Mouse (Mus musculus) CH12.LX (cell line): ENCODE results near the gene Slain1. TPM values are rescaled to one million over a fixed set of nuclear protein-coding genes. Genes with fewer than 3 reads are reported as not detected.

Experiments used
- DNase-seq: peaks from one replicate; pipeline ENCODE4 v3.0.0-alpha.2; 2013; ENCODE audit errors: extremely low read depth
- H3K27ac ChIP-seq: 2 replicates; pipeline ENCODE4 v1.5.1; 2012; ENCODE audit warnings: low read depth, mild to moderate bottlenecking, control low read depth, moderate library complexity; ENCODE audit not compliant: insufficient read depth
- H3K27me3 ChIP-seq: replicated peaks from 2 replicates; pipeline ENCODE3; 2012; ENCODE audit warnings: inconsistent platforms
- H3K36me3 ChIP-seq, 2 experiments: replicated peaks in 1 of 2; 2 replicates each; pipeline versions ENCODE3 to v1.6.1; 2012; ENCODE audit warnings: inconsistent platforms in 1 of 2, low read length in 1 of 2, mild to moderate bottlenecking in 1 of 2, mixed read lengths in 1 of 2, moderate library complexity in 1 of 2; ENCODE audit not compliant: control insufficient read depth in 1 of 2, insufficient read depth in 1 of 2
- H3K4me1 ChIP-seq, 2 experiments: 2 replicates each; pipeline ENCODE4 v1.6.1; 2012; ENCODE audit warnings: inconsistent platforms in 1 of 2, moderate library complexity in 1 of 2; ENCODE audit not compliant: insufficient read depth in 2 of 2, control insufficient read depth in 1 of 2
- H3K4me2 ChIP-seq: 2 replicates; pipeline ENCODE4 v1.6.1; 2012; ENCODE audit warnings: low read depth, mild to moderate bottlenecking, control low read depth; ENCODE audit not compliant: poor library complexity, insufficient read depth, severe bottlenecking
- H3K4me3 ChIP-seq, 3 experiments: fragments of 150-350 bp in 1 of 3; sonication (generic) in 1 of 3; replicated peaks in 1 of 3; 2 replicates each; pipeline versions ENCODE3 to v1.5.1; 2011 to 2012; ENCODE audit warnings: low read depth in 2 of 3, low read length in 2 of 3, mild to moderate bottlenecking in 2 of 3, moderate library complexity in 2 of 3, control low read depth in 1 of 3, improper control_type of control experiment in 1 of 3, inconsistent platforms in 1 of 3, mixed read lengths in 1 of 3; ENCODE audit not compliant: poor library complexity in 1 of 3
- H3K79me2 ChIP-seq: replicated peaks from 2 replicates; pipeline ENCODE4 v1.6.1; 2012; ENCODE audit warnings: mild to moderate bottlenecking, moderate library complexity; ENCODE audit not compliant: control insufficient read depth, poor library complexity, insufficient read depth, severe bottlenecking; ENCODE audit errors: extremely low read depth
- H3K9ac ChIP-seq: 2 replicates; pipeline ENCODE4 v1.6.1; 2012; ENCODE audit warnings: low read depth, mild to moderate bottlenecking, control low read depth, moderate library complexity; ENCODE audit not compliant: insufficient read depth
- H3K9me3 ChIP-seq: replicated peaks from 2 replicates; pipeline ENCODE3; 2012; ENCODE audit warnings: low read length, inconsistent platforms, mixed read lengths
- E2F4 ChIP-seq: IDR thresholded peaks from 2 replicates; pipeline ENCODE4 v1.6.1; 2011; ENCODE audit warnings: low read depth, low read length, improper control_type of control experiment; ENCODE audit not compliant: insufficient replicate concordance
- ELF1 ChIP-seq: IDR thresholded peaks from 2 replicates; pipeline ENCODE4 v1.6.1; 2014; ENCODE audit warnings: low read depth, mild to moderate bottlenecking, inconsistent platforms, low read length, improper control_type of control experiment
- EP300 ChIP-seq: IDR thresholded peaks from 2 replicates; pipeline ENCODE4 v1.6.1; 2011; ENCODE audit warnings: low read length, improper control_type of control experiment
- ETS1 ChIP-seq: conservative IDR thresholded peaks from 2 replicates; pipeline ENCODE4 v1.6.1; 2012; ENCODE audit warnings: low read depth, mild to moderate bottlenecking, inconsistent platforms, low read length, improper control_type of control experiment, moderate library complexity
- GABPA ChIP-seq: IDR thresholded peaks from 2 replicates; pipeline ENCODE4 v1.6.1; 2012; ENCODE audit warnings: low read depth, low read length, improper control_type of control experiment, inconsistent platforms; ENCODE audit not compliant: insufficient replicate concordance
- HCFC1 ChIP-seq: IDR thresholded peaks from 2 replicates; pipeline ENCODE4 v1.6.1; 2012; ENCODE audit warnings: low read depth, mild to moderate bottlenecking, inconsistent platforms, low read length, improper control_type of control experiment
- IRF4 ChIP-seq: IDR thresholded peaks from 2 replicates; pipeline ENCODE4 v1.6.1; 2014; ENCODE audit warnings: low read depth, mild to moderate bottlenecking, inconsistent platforms, low read length, improper control_type of control experiment
- JUN ChIP-seq: IDR thresholded peaks from 2 replicates; pipeline ENCODE4 v1.6.1; 2011; ENCODE audit warnings: low read depth, mild to moderate bottlenecking, low read length, improper control_type of control experiment, moderate library complexity; ENCODE audit not compliant: insufficient read depth
- KAT2A ChIP-seq: IDR thresholded peaks from 2 replicates; pipeline ENCODE4 v1.6.1; 2012; ENCODE audit warnings: low read length, improper control_type of control experiment, inconsistent platforms; ENCODE audit not compliant: insufficient replicate concordance
- MAX ChIP-seq: IDR thresholded peaks from 2 replicates; pipeline ENCODE4 v1.6.1; 2011; ENCODE audit warnings: low read length, improper control_type of control experiment
- MEF2A ChIP-seq: IDR thresholded peaks from 2 replicates; pipeline ENCODE4 v1.6.1; 2014; ENCODE audit warnings: low read depth, mild to moderate bottlenecking, inconsistent platforms, low read length, improper control_type of control experiment, borderline replicate concordance
- MXI1 ChIP-seq: IDR thresholded peaks from 2 replicates; pipeline ENCODE4 v1.6.1; 2011; ENCODE audit warnings: mild to moderate bottlenecking, low read depth, low read length, improper control_type of control experiment
- POLR2A ChIP-seq: IDR thresholded peaks from 2 replicates; pipeline ENCODE4 v1.6.1; 2011; ENCODE audit warnings: low read depth, mild to moderate bottlenecking, improper control_type of control experiment, low read length
- RAD21 ChIP-seq: IDR thresholded peaks from 2 replicates; pipeline ENCODE4 v1.6.1; 2011; ENCODE audit warnings: low read depth, mild to moderate bottlenecking, low read length, improper control_type of control experiment, moderate library complexity
- SMC3 ChIP-seq: IDR thresholded peaks from 2 replicates; pipeline ENCODE4 v1.6.1; 2011; ENCODE audit warnings: low read depth, low read length, improper control_type of control experiment
- TBP ChIP-seq: conservative IDR thresholded peaks from 2 replicates; pipeline ENCODE4 v1.6.1; 2011; ENCODE audit warnings: low read depth, low read length, improper control_type of control experiment
- USF1 ChIP-seq: IDR thresholded peaks from 2 replicates; pipeline ENCODE4 v1.6.1; 2014; ENCODE audit warnings: low read depth, mild to moderate bottlenecking, inconsistent platforms, low read length, improper control_type of control experiment
- ZC3H11A ChIP-seq: IDR thresholded peaks from 2 replicates; pipeline ENCODE4 v1.6.1; 2012; ENCODE audit warnings: low read depth, mild to moderate bottlenecking, inconsistent platforms, low read length, improper control_type of control experiment
- ZKSCAN1 ChIP-seq: IDR thresholded peaks from 2 replicates; pipeline ENCODE4 v1.6.1; 2012; ENCODE audit warnings: low read depth, inconsistent platforms, low read length, improper control_type of control experiment, borderline replicate concordance
- ZMIZ1 ChIP-seq: IDR thresholded peaks from 2 replicates; pipeline ENCODE4 v1.6.1; 2012; ENCODE audit warnings: low read depth, mild to moderate bottlenecking, inconsistent platforms, low read length, improper control_type of control experiment
- ZNF384 ChIP-seq: IDR thresholded peaks from 2 replicates; pipeline ENCODE4 v1.6.1; 2012; ENCODE audit warnings: low read depth, low read length, improper control_type of control experiment, inconsistent platforms
- dilution Hi-C: fragments of 300-500 bp; cut with MboI; formaldehyde crosslinking; loops from 2 replicates; pipeline ENCODE4 v1.14.3; 2020; ENCODE audit warnings: low sequenced_read_pairs; ENCODE audit not compliant: extremely low pct_unique_long_range_greater_than_20kb, extremely low pct_ligation_motif_present
- in situ Hi-C: fragments of 300-500 bp; cut with MboI; formaldehyde crosslinking; loops from 3 replicates; pipeline ENCODE4 v1.14.3; 2019; ENCODE audit warnings: low sequenced_read_pairs, low pct_ligation_motif_present, low pct_unique_long_range_greater_than_20kb, mixed read lengths
- polyA plus RNA-seq: library from polyadenylated mRNA; unstranded; fragments of >175 nt; gene quantifications from 2 replicates; pipeline ENCODE4 v1.2.1, GENCODE M21; 2012; ENCODE audit warnings: low read depth; ENCODE audit not compliant: insufficient read length
- total RNA-seq, 2 experiments: library from RNA; depleted of rRNA; stranded (reverse); fragments of 300-350 nt in 1 of 2; fragments of >200 nt in 1 of 2; gene quantifications; 2 replicates each; pipeline ENCODE4 v1.2.3; 2012 to 2014

The Slain1 gene
- total and polyA plus RNA-seq, 3 experiments: 13.1 to 15.9 (median 13.6) TPM

- in situ Hi-C loops: loop anchor here (10.0 to 25.0 kb wide), 3 partner anchors 313 to 1088 kb away; no protein-coding TSS in a partner anchor
- H3K4me2 ChIP-seq: no peak overlapping the region
- peaks cover 9 to 13% of the 10 kb centered on the region in 2 experiments for H3K4me1 ChIP-seq
- no peaks in the 10 kb centered on the region for H3K27me3 ChIP-seq
- H3K36me3 ChIP-seq: peaks cover 0 to 15% of the 10 kb centered on the region in 2 experiments
- DNase-seq: no peak
- no peak for TF ChIP-seq JUN
- TF ChIP-seq ZKSCAN1: no peak
- TF ChIP-seq ZNF384: no peak
- TF ChIP-seq ETS1: no peak
- no peak for TF ChIP-seq ZMIZ1
- no peak for TF ChIP-seq ELF1
- TF ChIP-seq GABPA: no peak
- TF ChIP-seq MAX: no peak
- H3K9ac ChIP-seq: no peak overlapping the region
- no peaks in the 10 kb centered on the region for H3K9me3 ChIP-seq
- H3K27ac ChIP-seq: no peak overlapping the region
- no peaks in the 10 kb centered on the region for H3K79me2 ChIP-seq
- dilution Hi-C loops: no loop called here
- H3K4me3 ChIP-seq: no peak overlapping the region
These were observed 73.8 kb downstream of the Slain1 start for GRCm38 (mm10) chr14:103723841-103724240.

- in situ Hi-C loops: loop anchor here (10.0 kb wide), 1 partner anchor 476 kb away; no protein-coding TSS in a partner anchor
- TF ChIP-seq MXI1: no peak
- no peak for TF ChIP-seq RAD21
- TF ChIP-seq TBP: no peak
- TF ChIP-seq E2F4: no peak
- TF ChIP-seq EP300: no peak
- TF ChIP-seq POLR2A: no peak
- no peak for TF ChIP-seq USF1
- TF ChIP-seq HCFC1: no peak
- TF ChIP-seq MEF2A: no peak
- no peak for TF ChIP-seq ZC3H11A
- no peak for TF ChIP-seq SMC3
- TF ChIP-seq IRF4: no peak
- TF ChIP-seq ELF1: no peak
- TF ChIP-seq KAT2A: no peak
- TF ChIP-seq JUN: no peak
- TF ChIP-seq MAX: no peak
These were observed 78.5 kb downstream of the Slain1 start for GRCm38 (mm10) chr14:103728506-103728905.

More at GRCm38 (mm10) chr14:103728506-103728905, 78.5 kb downstream of the Slain1 start:
- H3K9ac ChIP-seq: no peak overlapping the region
- no peak overlapping the region for H3K4me3 ChIP-seq
- no peak for DNase-seq
- no peak overlapping the region for H3K27ac ChIP-seq
- no peaks in the 10 kb centered on the region; a peak in 1 of 4 replicates for H3K4me1 ChIP-seq
- H3K79me2 ChIP-seq: no peaks in the 10 kb centered on the region
- no peak overlapping the region for H3K4me2 ChIP-seq
- dilution Hi-C loops: no loop called here
- no peaks in the 10 kb centered on the region for H3K27me3 ChIP-seq
- no peaks in the 10 kb centered on the region for H3K9me3 ChIP-seq
- H3K36me3 ChIP-seq: peaks cover 0 to 16% of the 10 kb centered on the region in 2 experiments
